Mouse (Mus musculus): ENCODE measurements at regions not wholly inside any gene's neighbourhood (a gene's known extent, or its start where the extent isn't known, plus 50 kb on each side); places are given as distances from the start of the nearest gene placed in this dataset.

DNA sequence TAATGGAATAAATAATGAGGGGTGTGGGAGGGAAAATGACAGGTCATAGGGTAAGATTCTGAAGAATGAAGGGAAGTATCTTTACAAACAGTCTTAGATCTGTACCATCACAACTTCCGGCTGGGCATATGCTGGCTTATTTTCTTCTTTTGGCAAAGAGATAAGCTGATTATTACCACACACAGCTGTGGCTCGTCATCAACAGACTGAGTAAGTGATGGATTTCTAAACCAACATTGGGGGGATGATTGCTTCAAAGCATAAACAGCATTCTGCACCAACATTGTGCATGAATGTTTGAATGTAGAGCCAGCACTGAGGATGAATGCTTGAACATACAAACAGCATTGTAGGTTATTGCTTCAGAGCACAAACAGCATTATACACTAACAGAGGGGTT, 181.7 kb upstream of the Dpp10 start:
- CTCF ChIA-PET, result no interaction called here
- POLR2A ChIA-PET, result interaction anchor here in 1 of 4 experiments (0.8 kb wide), 1 partner anchor 10 kb away, joined by 4 read pairs; no protein-coding TSS in a partner anchor
